Mouse (Mus musculus) liver, embryonic 15.5 days (tissue): ENCODE data around the gene Gnas. TPM values are rescaled to one million over a fixed set of nuclear protein-coding genes. Genes with fewer than 3 reads are reported as not detected.

Experiments
- ATAC-seq: fragments of 200-750 bp; cut with Nextera tagmentation; 2 replicates; pipeline ENCODE4 v1.8.0; 2017; ENCODE audit warnings: moderate number of reproducible peaks, mild to moderate bottlenecking, moderate library complexity; ENCODE audit not compliant: insufficient read depth
- H3K27ac ChIP-seq: fragments of 300-500 bp; sonication (generic); replicated peaks from 2 replicates; pipeline ENCODE4 v1.5.1; 2015; ENCODE audit warnings: mild to moderate bottlenecking, inconsistent platforms
- H3K27me3 ChIP-seq: fragments of 300-500 bp; sonication (generic); 2 replicates; pipeline ENCODE4 v1.6.1; 2015; ENCODE audit warnings: mild to moderate bottlenecking, inconsistent platforms
- H3K36me3 ChIP-seq: fragments of 300-500 bp; sonication (generic); replicated peaks from 2 replicates; pipeline ENCODE4 v1.6.1; 2015; ENCODE audit warnings: moderate library complexity, mild to moderate bottlenecking, inconsistent platforms
- H3K4me1 ChIP-seq: fragments of 300-500 bp; sonication (generic); replicated peaks from 2 replicates; pipeline ENCODE4 v1.6.1; 2015; ENCODE audit warnings: inconsistent platforms
- H3K4me2 ChIP-seq: fragments of 300-500 bp; sonication (generic); 2 replicates; pipeline ENCODE4 v1.6.1; 2015; ENCODE audit warnings: moderate library complexity, mild to moderate bottlenecking, inconsistent platforms
- H3K4me3 ChIP-seq: fragments of 300-500 bp; sonication (generic); replicated peaks from 2 replicates; pipeline ENCODE4 v1.5.1; 2015; ENCODE audit warnings: mild to moderate bottlenecking, inconsistent platforms
- H3K9ac ChIP-seq: fragments of 300-500 bp; sonication (generic); 2 replicates; pipeline ENCODE4 v1.6.1; 2015; ENCODE audit warnings: moderate library complexity, mild to moderate bottlenecking, inconsistent platforms
- H3K9me3 ChIP-seq: fragments of 300-500 bp; sonication (generic); replicated peaks from 2 replicates; pipeline ENCODE4 v1.6.1; 2016; ENCODE audit warnings: inconsistent platforms
- WGBS: fragments of 180-500 bp; shearing (Covaris S2); methylation state at CpG from one replicate; pipeline ENCODE4 v1.1.7; 2015; ENCODE audit warnings: mixed read lengths; ENCODE audit not compliant: insufficient replicate concordance; 5-methylcytosine and 5-hydroxymethylcytosine counted together
- microRNA counts: library from miRNA; unstranded; fragments of <30 nt; microRNA quantifications from one replicate; lab custom pipeline; 2016
- microRNA-seq: library from miRNA; unstranded; fragments of <30 nt; microRNA quantifications from one replicate; pipeline ENCODE4, GENCODE M21; 2016
- polyA plus RNA-seq: library from polyadenylated mRNA; unstranded; fragments of >200 nt; fragmentation: Nextera tagmentation; extraction: Ambion mirVana; gene quantifications from 2 replicates; pipeline ENCODE4 v1.2.1, GENCODE M21; 2015

Gene Gnas
- polyA plus RNA-seq, 1 experiment from 2014 or later: 336 TPM

DNA sequence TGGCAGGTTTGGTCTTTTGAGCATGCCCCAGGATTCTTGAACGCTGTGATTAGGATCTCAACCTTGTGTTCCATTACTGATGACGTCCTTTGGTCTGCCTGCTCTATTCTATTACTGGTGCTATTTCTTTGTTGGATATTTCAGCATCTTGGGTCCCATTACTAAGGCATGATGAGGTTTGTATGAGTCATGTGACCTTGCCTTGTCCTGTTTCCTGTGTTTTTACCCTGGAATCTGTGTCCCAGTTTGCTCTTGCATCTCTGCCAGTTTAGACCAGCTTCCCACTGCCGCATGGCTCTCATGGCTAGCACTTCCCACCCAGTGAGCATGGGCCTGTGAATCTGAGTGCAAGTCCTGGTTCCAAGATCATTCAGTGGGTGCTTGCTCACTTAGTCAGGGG is 107.8 kb downstream of the Gnas start:
- Histone ChIP-seq H3K27ac (no peak overlapping the region), H3K36me3 (no peaks in the 10 kb centered on the region), H3K4me2 (no peak overlapping the region), H3K27me3 (0 out of 2 replicates have a peak, but pooled peaks cover 4% of the 10 kb centered on the region), H3K4me3 (no peak overlapping the region), H3K9me3 (no peaks in the 10 kb centered on the region), H3K4me1 (no peaks in the 10 kb centered on the region), H3K9ac (no peak overlapping the region)
- WGBS: 76% methylated on average over 3 of the region's 3 CpGs
- no peak for ATAC-seq

DNA sequence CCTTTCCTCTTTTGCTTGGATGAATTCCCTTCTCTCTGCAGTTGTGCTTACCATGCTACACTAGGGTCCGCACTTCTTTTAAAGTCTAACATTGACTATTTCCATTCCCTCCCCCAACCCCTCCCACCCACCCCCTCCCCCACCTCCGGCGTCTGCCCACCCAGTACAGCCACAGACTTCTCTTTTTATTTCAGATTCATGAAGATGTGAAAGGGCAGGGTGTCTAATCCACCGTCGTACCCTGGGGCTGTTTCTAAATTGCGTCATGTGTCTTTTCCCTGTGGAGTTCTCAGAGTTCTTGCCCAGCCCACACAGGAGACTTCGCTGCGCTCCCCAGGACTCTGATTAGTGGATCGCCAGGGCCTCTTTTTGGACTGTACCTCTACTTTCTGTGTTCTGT is 108.4 kb downstream of the Gnas start:
- Histone ChIP-seq H3K9ac (no peak overlapping the region), H3K4me2 (no peak overlapping the region), H3K4me3 (no peak overlapping the region), H3K27me3 (0 out of 2 replicates have a peak, but pooled peaks cover 4% of the 10 kb centered on the region), H3K9me3 (no peaks in the 10 kb centered on the region), H3K4me1 (no peaks in the 10 kb centered on the region), H3K27ac (no peak overlapping the region), H3K36me3 (no peaks in the 10 kb centered on the region)
- no peak for ATAC-seq
- 67% methylated on average over 9 of the region's 9 CpGs for WGBS

DNA sequence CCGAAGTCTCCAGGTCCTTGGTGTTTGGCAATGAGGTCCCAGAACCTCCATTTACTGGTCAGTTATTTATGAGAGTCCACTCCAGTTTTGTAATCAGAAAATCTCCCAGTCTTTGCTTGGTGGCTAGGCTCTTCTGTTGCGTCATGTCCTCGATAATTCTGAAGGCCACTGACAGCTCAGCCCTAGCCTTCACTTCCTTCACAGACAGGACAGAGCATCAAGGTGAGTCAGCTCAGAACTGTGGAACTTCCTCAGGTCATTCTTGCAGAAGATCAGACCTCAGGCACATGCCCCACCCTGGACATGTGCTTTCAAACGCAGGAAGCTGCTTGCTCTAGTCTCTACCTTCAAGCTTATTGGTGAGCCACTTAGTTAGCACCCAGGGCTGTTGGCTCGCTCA is 109.3 kb downstream of the Gnas start:
- Histone ChIP-seq H3K27me3 (0 out of 2 replicates have a peak, but pooled peaks cover 4% of the 10 kb centered on the region), H3K4me3 (no peak overlapping the region), H3K4me2 (no peak overlapping the region), H3K9ac (no peak overlapping the region), H3K36me3 (no peaks in the 10 kb centered on the region), H3K9me3 (no peaks in the 10 kb centered on the region), H3K27ac (no peak overlapping the region), H3K4me1 (no peaks in the 10 kb centered on the region)
- WGBS: 38% methylated on average over 5 of the region's 5 CpGs
- no peak for ATAC-seq

MicroRNAs within 50 kb of the gene (microRNA counts, 519-probe panel; counts per million panel counts)
- microRNA mmu-miR-296-3p (lab: Ali Mortazavi, UCI) (1,254 counts per million, percentile 6 among the panel's probes with 10 or more counts), microRNA mmu-miR-296-5p (lab: Ali Mortazavi, UCI) (3,451 counts per million, percentile 69 among the panel's probes with 10 or more counts), microRNA mmu-miR-298 (lab: Ali Mortazavi, UCI) (not detected)

Small RNA genes within 50 kb of the gene (microRNA-seq; reads per million reads assigned to microRNA genes)
- not detected for gene Gm27591
- 2,138 reads per million, percentile 83 among the genes with 10 or more reads in this experiment for gene Mir296
- gene Mir298: 1,745 reads per million, percentile 81 among the genes with 10 or more reads in this experiment

Other genes with a start within 250 kb of the Gnas start
- gene Stx16, start 208.0 kb upstream of the Gnas start, polyA plus RNA-seq: 2.7 and 3.1 TPM in 2 replicates
- 29.6 and 33.8 TPM in 2 replicates for gene Npepl1, start 174.0 kb upstream of the Gnas start, polyA plus RNA-seq
- gene Gm20721, start 62.4 kb downstream of the Gnas start, polyA plus RNA-seq: 49.2 and 59.3 TPM in 2 replicates
- 71.7 and 79.6 TPM in 2 replicates for gene Nelfcd, start 131.5 kb downstream of the Gnas start, polyA plus RNA-seq
- 122 and 142 TPM in 2 replicates for gene Ctsz, start 154.7 kb downstream of the Gnas start, polyA plus RNA-seq
- 23.9 and 26.9 TPM in 2 replicates for gene Tubb1, start 166.4 kb downstream of the Gnas start, polyA plus RNA-seq
- gene Atp5e, start 179.8 kb downstream of the Gnas start, polyA plus RNA-seq: 313 and 380 TPM in 2 replicates
- gene Prelid3b, start 188.8 kb downstream of the Gnas start, polyA plus RNA-seq: 79.4 and 79.5 TPM in 2 replicates